Mouse (Mus musculus) heart, embryonic 10.5 days (tissue): ENCODE results near the gene Ttll11. TPM values are rescaled to one million over a fixed set of nuclear protein-coding genes. Genes with fewer than 3 reads are reported as not detected.

Experiments used
- DNase-seq: peaks from one replicate; pipeline ENCODE4 v3.0.0-alpha.2; 2017; ENCODE audit warnings: low spot score
- H3K27ac ChIP-seq: fragments of 300-500 bp; sonication (generic); 2 replicates; pipeline ENCODE4 v1.5.1; 2016; ENCODE audit warnings: mild to moderate bottlenecking
- H3K27me3 ChIP-seq: fragments of 300-500 bp; sonication (generic); 2 replicates; pipeline ENCODE4 v1.6.1; 2016; ENCODE audit warnings: mild to moderate bottlenecking; ENCODE audit not compliant: poor library complexity, insufficient read depth, severe bottlenecking
- H3K36me3 ChIP-seq: fragments of 300-500 bp; sonication (generic); 2 replicates; pipeline ENCODE4 v1.6.1; 2016; ENCODE audit warnings: mild to moderate bottlenecking, moderate library complexity
- H3K4me1 ChIP-seq: fragments of 300-500 bp; sonication (generic); 2 replicates; pipeline ENCODE4 v1.6.1; 2016; ENCODE audit warnings: mild to moderate bottlenecking
- H3K4me3 ChIP-seq: fragments of 300-500 bp; sonication (generic); 2 replicates; pipeline ENCODE4 v1.5.1; 2016; ENCODE audit warnings: mild to moderate bottlenecking, moderate library complexity
- H3K9me3 ChIP-seq: fragments of 300-500 bp; sonication (generic); 2 replicates; pipeline ENCODE4 v1.6.1; 2016; ENCODE audit warnings: mild to moderate bottlenecking, moderate library complexity
- WGBS: fragments of 180-500 bp; shearing (Covaris S2); methylation state at CpG from one replicate; pipeline ENCODE4 v1.1.7; 2016; 5-methylcytosine and 5-hydroxymethylcytosine counted together
- polyA plus RNA-seq: library from polyadenylated mRNA; unstranded; fragments of >200 nt; fragmentation: Nextera tagmentation; extraction: Ambion mirVana; gene quantifications from 2 replicates; pipeline ENCODE4 v1.2.1, GENCODE M21; 2016

Gene Ttll11
- polyA plus RNA-seq, 1 experiment from 2014 or later, result 0.85 TPM

DNA sequence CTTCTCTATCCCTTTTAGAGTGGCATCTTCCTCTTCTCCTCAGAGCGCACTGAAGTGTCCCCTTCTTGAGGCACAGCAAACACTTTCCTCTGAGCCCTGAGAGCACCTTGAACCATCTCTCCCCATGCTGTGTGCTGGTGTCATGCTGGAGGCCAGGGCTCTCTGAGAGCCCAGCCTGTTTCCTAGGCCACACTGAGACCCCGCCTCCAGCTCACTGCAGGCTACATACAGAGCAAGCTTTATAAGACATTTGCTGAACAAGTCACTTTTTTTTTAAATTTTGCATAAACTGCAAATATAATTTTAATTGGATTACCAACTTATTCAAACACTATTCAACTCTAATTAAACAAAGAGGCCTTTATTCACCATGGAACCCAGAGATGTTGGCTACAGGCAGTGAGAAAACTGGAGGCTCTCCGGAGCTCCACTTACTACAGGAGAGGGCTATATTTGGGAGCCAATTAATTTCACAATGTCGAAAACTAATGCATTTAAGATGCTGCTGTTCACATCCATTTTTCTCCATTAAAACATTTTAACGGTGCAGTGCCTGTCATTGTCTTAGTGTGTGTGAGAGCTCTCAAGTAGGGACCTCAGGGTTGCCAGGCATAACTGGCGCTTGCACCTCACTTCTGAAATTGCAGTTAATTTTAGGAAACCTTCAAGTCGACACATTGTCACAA is 119.9 kb downstream of the Ttll11 start:
- H3K36me3 ChIP-seq, result no peaks in the 10 kb centered on the region
- no peak for DNase-seq
- H3K4me3 ChIP-seq, result no peak overlapping the region
- H3K27ac ChIP-seq, result no peak overlapping the region
- peaks cover 19% of the 10 kb centered on the region for H3K27me3 ChIP-seq
- H3K9me3 ChIP-seq, result no peaks in the 10 kb centered on the region
- H3K4me1 ChIP-seq, result peaks cover 34% of the 10 kb centered on the region
- WGBS, result 57% methylated on average over 7 of the region's 7 CpGs

DNA sequence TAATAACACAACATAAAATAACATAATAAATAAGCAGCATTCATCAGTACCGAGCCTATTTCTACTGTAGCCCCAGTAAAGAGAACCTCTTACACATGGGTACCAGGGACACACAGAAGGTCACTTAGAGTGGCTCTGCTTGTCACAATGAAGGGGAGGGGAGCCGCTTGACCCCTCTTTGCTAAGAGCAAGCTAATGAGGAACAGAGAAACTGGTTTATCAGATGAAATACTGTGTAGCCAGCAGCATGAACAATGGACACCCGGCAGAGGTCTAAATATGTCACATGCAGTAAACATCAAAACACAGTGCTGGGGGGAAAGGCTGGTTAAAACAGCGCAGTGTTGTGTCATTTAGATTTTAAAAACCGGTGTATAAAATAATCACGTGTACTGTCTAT is 121.4 kb downstream of the Ttll11 start:
- Histone ChIP-seq H3K27ac (no peak overlapping the region), H3K36me3 (no peaks in the 10 kb centered on the region), H3K9me3 (no peaks in the 10 kb centered on the region), H3K27me3 (peaks cover 18% of the 10 kb centered on the region), H3K4me1 (peaks cover 34% of the 10 kb centered on the region), H3K4me3 (no peak overlapping the region)
- no peak for DNase-seq
- WGBS, result 62% methylated on average over 6 of the region's 6 CpGs

DNA sequence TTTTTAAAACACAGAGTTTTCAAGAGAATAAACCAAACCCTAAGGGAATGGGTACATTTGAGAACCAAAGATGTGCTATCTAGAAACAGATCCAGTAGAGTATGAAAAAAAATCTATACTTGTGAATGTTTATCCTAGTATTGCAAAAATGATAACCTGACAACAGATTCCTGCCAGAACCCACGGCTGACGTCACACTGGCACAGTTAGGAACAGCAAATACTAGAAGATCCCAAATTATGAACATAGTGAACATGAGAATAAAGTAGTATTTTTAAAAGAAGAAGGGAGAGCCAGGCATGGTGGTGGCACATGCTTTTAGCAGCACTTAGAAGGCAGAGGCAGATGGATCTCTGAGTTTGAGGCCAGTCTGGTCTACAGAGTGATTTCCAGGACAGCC is 122.8 kb downstream of the Ttll11 start:
- H3K36me3 ChIP-seq, result no peaks in the 10 kb centered on the region
- peaks cover 44% of the 10 kb centered on the region for H3K4me1 ChIP-seq
- H3K27me3 ChIP-seq, result peaks cover 9% of the 10 kb centered on the region
- 81% methylated on average over 2 of the region's 2 CpGs for WGBS
- H3K9me3 ChIP-seq, result no peaks in the 10 kb centered on the region
- no peak for DNase-seq
- no peak overlapping the region for H3K27ac ChIP-seq
- no peak overlapping the region for H3K4me3 ChIP-seq

DNA sequence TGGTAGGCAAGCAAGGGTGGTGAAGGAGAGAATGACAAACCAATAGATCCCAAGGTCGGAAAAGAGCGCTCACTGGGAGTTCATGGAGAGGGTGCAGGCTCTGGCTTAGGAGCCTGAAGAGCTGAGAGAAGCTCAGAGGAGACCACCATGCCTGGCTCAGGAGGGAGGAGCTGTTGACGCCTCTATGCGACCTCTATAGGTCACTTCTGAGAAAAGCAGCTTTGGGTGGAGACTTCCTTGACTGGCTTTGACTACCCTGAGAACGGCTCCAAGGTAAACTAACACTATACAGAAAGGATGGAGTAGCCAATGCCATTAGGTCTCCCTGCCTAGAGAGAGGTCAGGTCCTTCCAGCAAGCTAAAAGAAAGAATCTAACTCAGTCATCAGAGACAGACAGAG is 124.8 kb downstream of the Ttll11 start:
- no peaks in the 10 kb centered on the region for H3K9me3 ChIP-seq
- 30% methylated on average over 5 of the region's 5 CpGs for WGBS
- peaks cover 13% of the 10 kb centered on the region for H3K27me3 ChIP-seq
- H3K4me3 ChIP-seq, result no peak overlapping the region
- H3K4me1 ChIP-seq, result peaks cover 32% of the 10 kb centered on the region
- no peak overlapping the region for H3K27ac ChIP-seq
- no peak for DNase-seq
- H3K36me3 ChIP-seq, result no peaks in the 10 kb centered on the region

DNA sequence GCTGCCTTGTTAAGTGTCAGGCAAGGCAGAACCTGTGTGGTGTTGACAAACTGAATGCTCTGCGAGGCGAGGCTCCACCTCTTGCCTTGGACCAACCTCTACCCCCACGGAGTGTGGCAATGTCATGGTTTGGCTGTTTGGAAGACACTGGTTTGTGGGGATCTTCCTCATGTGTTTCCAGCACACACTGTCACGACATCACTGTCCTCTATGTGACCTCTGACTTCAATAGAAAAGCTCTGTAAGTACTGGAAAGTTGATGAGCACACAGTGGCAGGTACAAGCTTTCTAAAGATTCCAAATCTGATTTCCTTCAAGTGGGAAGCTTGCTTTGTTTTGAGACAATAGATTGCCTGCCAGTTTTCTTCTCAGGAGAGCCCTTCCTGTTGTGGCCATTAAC is 126.7 kb downstream of the Ttll11 start:
- H3K36me3 ChIP-seq, result no peaks in the 10 kb centered on the region
- H3K4me3 ChIP-seq, result no peak overlapping the region
- H3K4me1 ChIP-seq, result peaks cover 18% of the 10 kb centered on the region
- no peaks in the 10 kb centered on the region for H3K9me3 ChIP-seq
- peaks cover 23% of the 10 kb centered on the region for H3K27me3 ChIP-seq
- 36% methylated on average over 4 of the region's 4 CpGs for whole genome bisulfite sequencing
- no peak for DNase-seq
- no peak overlapping the region for H3K27ac ChIP-seq

DNA sequence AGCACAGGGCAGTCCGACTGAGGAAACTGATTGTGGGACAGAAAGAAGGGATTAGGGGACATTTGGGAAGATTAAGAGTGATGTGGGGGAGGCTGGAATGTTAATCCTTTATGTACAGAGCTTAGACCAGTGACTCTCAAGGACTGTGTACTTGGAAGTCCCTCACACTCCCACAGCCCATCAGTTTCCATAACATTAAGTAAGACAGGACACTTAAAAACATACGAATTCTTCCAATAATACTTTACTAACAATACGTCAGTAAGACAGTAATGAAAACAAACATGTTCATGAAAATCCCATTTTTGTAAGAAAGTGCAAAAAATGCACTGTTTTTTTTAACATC is 127.6 kb downstream of the Ttll11 start:
- 61% methylated on average over 3 of the region's 3 CpGs for WGBS
- Histone ChIP-seq H3K27ac (no peak overlapping the region), H3K36me3 (no peaks in the 10 kb centered on the region), H3K4me1 (peaks cover 14% of the 10 kb centered on the region), H3K27me3 (peaks cover 23% of the 10 kb centered on the region), H3K9me3 (no peaks in the 10 kb centered on the region), H3K4me3 (no peak overlapping the region)
- no peak for DNase-seq

DNA sequence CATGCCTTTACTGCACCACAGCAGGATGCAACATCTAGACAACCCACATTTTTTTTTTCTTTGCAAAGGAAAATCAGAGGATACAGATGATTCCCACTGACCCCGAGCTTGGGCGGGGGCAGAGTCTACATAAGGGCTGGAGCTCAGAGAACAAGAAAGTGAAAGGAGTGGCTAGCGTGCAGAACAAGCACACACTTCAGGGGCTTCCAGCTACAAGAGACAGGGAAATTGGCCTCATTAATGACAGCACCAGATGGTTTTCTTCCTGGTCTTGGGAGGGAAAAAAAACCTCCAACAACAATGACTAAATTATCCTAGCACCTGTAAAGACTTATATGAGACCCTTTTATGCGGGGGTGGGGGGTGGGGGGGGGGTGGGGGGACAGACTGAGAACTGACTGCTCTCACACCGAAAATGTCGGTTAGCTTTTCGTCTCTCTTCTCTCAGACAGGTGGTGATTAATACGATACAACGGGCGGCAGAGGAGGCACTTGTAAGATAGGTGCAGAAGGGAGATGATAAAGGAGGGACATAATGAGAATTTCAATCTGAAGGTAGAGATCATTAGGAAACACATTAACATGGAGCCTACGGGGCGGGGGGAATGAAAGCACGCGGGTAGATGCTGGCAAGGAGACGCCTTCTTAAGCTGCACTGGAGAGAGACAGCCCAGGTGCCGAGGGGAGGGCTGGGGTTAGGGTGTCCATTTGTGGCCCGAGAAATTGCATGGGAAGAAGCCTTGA is 128.1 kb downstream of the Ttll11 start:
- no peak for DNase-seq
- H3K27ac ChIP-seq, result no peak overlapping the region
- 58% methylated on average over 17 of the region's 17 CpGs for WGBS

DNA sequence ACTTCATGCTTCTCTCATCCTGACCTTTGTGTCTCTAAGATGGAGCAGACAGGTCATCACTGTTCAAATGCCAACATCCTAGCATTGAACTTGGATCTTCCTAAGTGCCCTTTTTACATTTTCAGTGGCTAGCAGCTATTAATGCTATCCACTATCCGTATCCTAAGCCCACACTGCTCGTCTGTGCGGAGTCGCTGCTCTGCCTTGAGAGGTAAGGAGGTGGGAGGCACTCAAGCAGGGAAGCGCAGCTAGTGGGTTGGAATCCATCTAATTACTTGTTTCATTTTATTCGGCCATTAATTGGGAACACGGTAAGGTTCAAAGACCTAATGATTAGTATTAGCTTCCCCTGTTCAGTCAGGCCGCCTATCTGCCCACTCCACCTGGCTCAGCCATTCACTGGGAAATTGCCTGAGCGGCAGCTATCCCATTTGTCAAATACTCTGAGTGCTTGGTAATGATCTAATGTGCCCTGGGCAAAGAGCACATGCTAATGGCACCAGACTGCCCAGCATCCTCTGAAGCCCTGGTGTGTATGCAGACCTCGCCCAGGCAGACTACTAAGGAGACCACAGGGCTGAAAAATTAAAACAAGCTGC is 130.0 kb downstream of the Ttll11 start:
- H3K4me1 ChIP-seq, result peaks cover 16% of the 10 kb centered on the region
- peaks cover 23% of the 10 kb centered on the region for H3K27me3 ChIP-seq
- no peak overlapping the region for H3K27ac ChIP-seq
- H3K4me3 ChIP-seq, result no peak overlapping the region
- 66% methylated on average over 10 of the region's 10 CpGs for WGBS
- DNase-seq, result no peak
- H3K9me3 ChIP-seq, result no peaks in the 10 kb centered on the region
- H3K36me3 ChIP-seq, result no peaks in the 10 kb centered on the region

More for the DNA sequence above, 128.1 kb downstream of the Ttll11 start:
- Histone ChIP-seq H3K27me3 (peaks cover 23% of the 10 kb centered on the region), H3K36me3 (no peaks in the 10 kb centered on the region), H3K4me1 (peaks cover 14% of the 10 kb centered on the region), H3K4me3 (no peak overlapping the region), H3K9me3 (no peaks in the 10 kb centered on the region)

DNA sequence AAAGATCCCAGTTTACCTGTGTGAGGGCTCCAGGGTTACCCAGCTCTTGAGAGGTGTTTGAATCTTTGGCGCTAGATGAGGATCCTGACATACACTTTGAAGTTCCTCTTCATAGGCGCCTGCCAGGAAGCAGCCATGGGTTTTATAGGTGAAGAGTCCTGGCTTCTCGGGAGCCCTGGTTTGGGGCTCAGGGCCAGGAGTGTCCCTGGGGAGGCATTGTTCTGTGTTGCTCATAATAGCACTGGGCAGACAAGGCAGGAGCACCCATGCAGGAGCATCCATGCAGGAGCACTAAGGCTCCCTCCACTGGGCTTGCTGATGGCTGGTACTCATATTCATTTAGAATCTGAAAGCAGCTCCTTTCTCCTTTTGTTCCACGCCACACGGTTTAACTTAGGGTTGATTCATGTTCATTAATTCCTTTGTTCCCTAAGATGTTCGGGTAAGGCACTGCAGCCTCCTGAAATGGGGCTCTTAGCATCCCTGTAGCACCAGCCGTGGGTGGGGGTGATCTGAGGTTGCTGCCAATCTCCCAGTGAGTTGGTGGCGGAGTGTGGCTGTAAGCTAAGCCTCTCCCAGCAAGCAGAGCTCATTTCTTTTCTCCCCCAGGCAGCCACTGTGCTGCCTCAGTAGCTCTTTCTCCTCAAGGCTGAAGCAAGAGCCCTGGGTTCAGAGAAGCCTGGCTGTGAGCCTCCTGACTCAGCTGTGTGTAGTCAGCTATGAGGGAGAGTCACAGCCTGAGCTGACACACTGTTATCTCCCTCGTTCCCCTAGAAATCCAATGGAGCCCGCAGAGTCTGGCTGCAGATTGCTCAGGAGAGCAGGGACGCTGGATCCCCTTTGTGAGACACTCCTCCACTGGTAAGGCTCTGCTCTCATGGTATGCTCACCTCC is 133.9 kb downstream of the Ttll11 start:
- peaks cover 26% of the 10 kb centered on the region for H3K4me1 ChIP-seq
- H3K36me3 ChIP-seq, result no peaks in the 10 kb centered on the region
- H3K9me3 ChIP-seq, result no peaks in the 10 kb centered on the region
- no peak overlapping the region for H3K4me3 ChIP-seq
- 46% methylated on average over 11 of the region's 11 CpGs for WGBS
- DNase-seq, result no peak
- no peak overlapping the region for H3K27ac ChIP-seq
- peaks cover 19% of the 10 kb centered on the region for H3K27me3 ChIP-seq

DNA sequence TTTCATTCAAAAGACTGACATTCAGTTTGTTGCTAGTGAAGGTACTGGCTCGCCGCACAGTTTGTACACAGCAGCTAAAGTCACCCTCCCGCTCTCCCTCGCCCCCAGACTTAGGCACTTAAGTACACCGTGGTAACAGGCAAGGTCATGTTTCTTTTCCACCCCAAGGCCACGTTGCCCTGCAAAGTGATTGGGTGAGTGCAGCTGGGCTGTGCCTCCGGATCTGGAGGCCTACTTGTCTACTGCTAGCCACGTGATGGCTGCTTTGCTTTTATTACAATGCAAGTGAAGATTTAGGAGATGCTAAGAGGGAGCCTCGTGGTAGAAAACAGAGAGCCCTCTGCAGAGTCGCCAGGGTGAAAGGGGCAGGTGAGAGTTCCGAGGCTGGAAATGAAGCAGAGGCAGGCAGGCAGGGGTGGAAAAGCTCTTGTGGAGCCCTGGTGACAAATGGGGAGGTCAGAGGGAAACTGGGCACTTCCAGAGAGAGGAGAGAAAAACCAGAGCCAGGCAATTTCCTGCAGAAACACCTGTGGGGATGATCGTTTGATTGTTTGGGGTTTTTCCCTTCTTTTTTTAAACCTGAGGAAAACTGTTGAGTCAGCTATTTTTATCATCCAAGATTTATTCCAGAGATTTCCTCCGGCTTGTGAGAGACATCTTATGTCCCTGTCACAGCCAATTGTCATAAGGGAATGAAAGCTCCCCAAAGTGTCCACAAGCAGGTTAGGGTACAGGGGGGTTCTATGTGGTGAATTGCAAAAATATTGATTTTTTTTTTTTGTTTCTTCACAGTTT is 135.6 kb downstream of the Ttll11 start:
- no peaks in the 10 kb centered on the region for H3K9me3 ChIP-seq
- no peak for DNase-seq
- peak overlapping the region; percentile 78 for H3K27ac ChIP-seq
- peaks cover 2% of the 10 kb centered on the region; the same call in 1 of the 2 replicates for H3K27me3 ChIP-seq
- H3K4me1 ChIP-seq, result peaks cover 34% of the 10 kb centered on the region
- whole genome bisulfite sequencing, result 27% methylated on average over 13 of the region's 13 CpGs
- no peaks in the 10 kb centered on the region for H3K36me3 ChIP-seq
- peak overlapping the region; percentile 13; the same call in 1 of the 2 replicates for H3K4me3 ChIP-seq

DNA sequence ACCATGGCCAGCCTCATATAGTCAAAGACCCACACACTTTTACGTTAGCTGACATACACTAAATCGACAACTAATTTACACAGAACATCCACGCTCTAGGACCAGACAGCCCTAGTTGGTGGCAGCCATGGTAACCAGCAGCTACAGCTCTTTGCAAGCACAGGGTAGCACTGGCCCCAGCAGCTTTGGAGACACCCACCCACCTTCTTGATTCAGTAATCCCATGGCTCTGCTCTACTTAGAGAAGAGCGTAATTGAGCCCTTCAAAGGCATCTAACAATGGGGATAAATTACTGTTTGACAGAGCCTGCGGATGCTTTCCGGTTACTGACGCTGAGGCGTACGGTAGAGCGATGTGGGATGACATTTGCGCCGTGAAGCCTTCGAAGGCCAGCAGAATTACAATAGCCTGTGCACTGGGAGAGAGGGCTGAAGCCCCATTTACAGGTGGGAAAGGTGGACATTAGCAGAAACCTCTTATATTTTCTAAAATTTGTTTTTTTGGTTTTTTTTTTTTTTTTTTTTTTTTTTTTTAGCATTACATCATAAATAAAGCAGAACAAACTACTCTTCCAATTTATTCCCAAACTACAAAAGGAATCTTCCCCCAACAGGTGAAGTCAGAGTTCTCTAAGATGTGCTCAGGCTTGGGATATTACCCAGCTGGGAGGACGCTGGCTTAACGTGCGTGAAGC is 136.8 kb downstream of the Ttll11 start:
- no peak for DNase-seq
- Histone ChIP-seq H3K4me1 (peaks cover 34% of the 10 kb centered on the region), H3K9me3 (no peaks in the 10 kb centered on the region), H3K27ac (no peak overlapping the region), H3K27me3 (no peaks in the 10 kb centered on the region), H3K4me3 (no peak overlapping the region), H3K36me3 (no peaks in the 10 kb centered on the region)
- 92% methylated on average over 16 of the region's 16 CpGs for whole genome bisulfite sequencing
